Mouse (Mus musculus): ENCODE measurements around the gene Echs1. TPM values are rescaled to one million over a fixed set of nuclear protein-coding genes. Genes with fewer than 3 reads are reported as not detected.

The Echs1 gene
- polyA plus RNA-seq, 1 experiment from 2014 or later: 132 TPM

DNA sequence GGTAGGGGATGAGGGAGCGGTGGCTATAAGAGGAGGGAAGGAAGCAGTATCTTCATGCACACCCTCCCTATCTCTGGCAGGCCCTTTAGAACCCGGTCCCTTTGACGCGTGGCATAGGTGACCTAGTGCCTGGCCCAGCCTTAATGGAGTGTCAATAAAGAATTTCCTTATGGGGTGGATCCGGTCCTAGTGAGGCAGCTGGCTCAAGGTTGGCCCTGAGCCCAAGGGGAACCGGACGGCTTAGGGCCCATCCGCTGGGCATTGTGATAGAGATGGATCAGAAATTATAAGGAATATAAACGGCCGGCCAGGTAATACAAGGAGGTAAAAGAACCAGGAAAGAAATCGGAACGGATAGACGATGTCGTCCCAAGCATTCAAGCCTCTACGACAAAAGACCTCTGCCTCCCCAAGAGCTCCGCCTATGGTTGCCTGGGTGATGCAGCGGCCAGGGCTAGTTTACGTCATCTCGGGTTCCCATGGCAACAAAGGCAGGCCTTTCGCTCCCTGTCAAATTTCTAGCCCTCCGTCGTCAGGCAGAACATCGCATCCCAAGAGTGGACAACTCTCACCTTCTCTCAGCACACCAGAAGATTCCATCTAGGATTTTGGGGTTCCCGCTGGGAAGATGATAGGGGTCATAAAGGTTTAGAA lies 35.6 kb downstream of the Echs1 start:
- H3K27ac ChIP-seq (ENCODE audit: low read depth, low read length): peak overlapping the region; percentile 85
- H3K4me1 ChIP-seq (ENCODE audit: control insufficient read depth, insufficient read depth, low read length): peaks cover 16% of the 10 kb centered on the region
- 2% methylated on average over 24 of the region's 24 CpGs for WGBS
- peak overlapping the region; percentile 50 for H3K4me3 ChIP-seq (ENCODE audit: low read depth, low read length)
- ATAC-seq (ENCODE audit: low read depth): peak; percentile 80
- H3K36me3 ChIP-seq (ENCODE audit: control insufficient read depth, insufficient read depth, low read length): no peaks in the 10 kb centered on the region
- H3K9ac ChIP-seq (replicated peaks; ENCODE audit: low read depth, low read length): peak overlapping the region; percentile 68
- H3K27me3 ChIP-seq (ENCODE audit: control insufficient read depth, insufficient read depth, low read length): no peaks in the 10 kb centered on the region
- H3K9me3 ChIP-seq (ENCODE audit: control insufficient read depth, low read length): no peaks in the 10 kb centered on the region
- H3K4me2 ChIP-seq (ENCODE audit: low read depth, low read length): peak overlapping the region; percentile 64

DNA sequence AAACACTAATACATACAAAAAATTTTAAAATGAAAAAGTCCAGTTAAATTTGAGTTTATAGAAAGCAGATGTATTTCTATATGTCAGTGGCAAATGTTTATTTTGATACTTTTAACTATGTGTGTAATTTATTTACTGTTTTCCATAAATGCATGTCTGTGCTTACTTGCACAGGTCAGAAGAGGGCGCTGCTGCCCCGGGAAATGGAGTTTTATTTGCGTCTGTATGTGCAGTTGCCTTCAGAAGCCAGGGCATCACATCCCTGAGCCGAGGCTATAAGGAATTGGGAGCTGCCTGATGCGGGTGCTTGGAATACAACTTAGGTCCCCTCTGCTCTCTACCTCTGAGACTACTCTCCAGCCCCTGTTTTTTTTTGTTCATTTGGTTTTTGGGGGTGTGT lies 37.6 kb downstream of the Echs1 start:
- ATAC-seq (ENCODE audit: low read depth): no peak
- no peaks in the 10 kb centered on the region for H3K9me3 ChIP-seq (ENCODE audit: control insufficient read depth, low read length)
- H3K36me3 ChIP-seq (ENCODE audit: control insufficient read depth, insufficient read depth, low read length): no peaks in the 10 kb centered on the region
- no peaks in the 10 kb centered on the region for H3K27me3 ChIP-seq (ENCODE audit: control insufficient read depth, insufficient read depth, low read length)
- peaks cover 16% of the 10 kb centered on the region for H3K4me1 ChIP-seq (ENCODE audit: control insufficient read depth, insufficient read depth, low read length)
- no peak overlapping the region for H3K4me3 ChIP-seq (ENCODE audit: low read depth, low read length)
- H3K9ac ChIP-seq (replicated peaks; ENCODE audit: low read depth, low read length): no peak overlapping the region
- WGBS: 7% methylated on average over 5 of the region's 5 CpGs
- H3K27ac ChIP-seq (ENCODE audit: low read depth, low read length): no peak overlapping the region
- H3K4me2 ChIP-seq (ENCODE audit: low read depth, low read length): no peak overlapping the region

GRCm38 (mm10) chr7:140077698-140078097 lies 38.6 kb downstream of the Echs1 start:
- Histone ChIP-seq H3K27ac (ENCODE audit: low read depth, low read length) (no peak overlapping the region), H3K9me3 (ENCODE audit: control insufficient read depth, low read length) (no peaks in the 10 kb centered on the region), H3K4me3 (ENCODE audit: low read depth, low read length) (no peak overlapping the region), H3K4me1 (ENCODE audit: control insufficient read depth, insufficient read depth, low read length) (peaks cover 16% of the 10 kb centered on the region), H3K4me2 (ENCODE audit: low read depth, low read length) (no peak overlapping the region), H3K9ac (replicated peaks; ENCODE audit: low read depth, low read length) (no peak overlapping the region), H3K36me3 (ENCODE audit: control insufficient read depth, insufficient read depth, low read length) (no peaks in the 10 kb centered on the region; the same call in 1 of the 2 replicates), H3K27me3 (ENCODE audit: control insufficient read depth, insufficient read depth, low read length) (no peaks in the 10 kb centered on the region)
- no peak for ATAC-seq (ENCODE audit: low read depth)
- WGBS: 86% methylated on average over 6 of the region's 6 CpGs

GRCm38 (mm10) chr7:140070042-140070711 lies 46.1 kb downstream of the Echs1 start:
- Histone ChIP-seq H3K9me3 (ENCODE audit: control insufficient read depth, low read length) (no peaks in the 10 kb centered on the region), H3K27me3 (ENCODE audit: control insufficient read depth, insufficient read depth, low read length) (no peaks in the 10 kb centered on the region), H3K27ac (ENCODE audit: low read depth, low read length) (no peak overlapping the region), H3K9ac (replicated peaks; ENCODE audit: low read depth, low read length) (no peak overlapping the region), H3K4me2 (ENCODE audit: low read depth, low read length) (peak overlapping the region; percentile 2; the same call in 1 of the 2 replicates), H3K4me1 (ENCODE audit: control insufficient read depth, insufficient read depth, low read length) (no peaks in the 10 kb centered on the region), H3K4me3 (ENCODE audit: low read depth, low read length) (0 out of 2 replicates have a peak overlapping the region, but pooled peaks have one; percentile 0), H3K36me3 (ENCODE audit: control insufficient read depth, insufficient read depth, low read length) (no peaks in the 10 kb centered on the region; the same call in 1 of the 2 replicates)
- WGBS: 36% methylated on average over 33 of the region's 39 CpGs
- ATAC-seq (ENCODE audit: low read depth): no peak

GRCm38 (mm10) chr7:140067397-140067796 lies 48.9 kb downstream of the Echs1 start:
- no peak for ATAC-seq (ENCODE audit: low read depth)
- no peaks in the 10 kb centered on the region for H3K9me3 ChIP-seq (ENCODE audit: control insufficient read depth, low read length)
- no peak overlapping the region for H3K4me2 ChIP-seq (ENCODE audit: low read depth, low read length)
- no peak overlapping the region for H3K27ac ChIP-seq (ENCODE audit: low read depth, low read length)
- H3K36me3 ChIP-seq (ENCODE audit: control insufficient read depth, insufficient read depth, low read length): no peaks in the 10 kb centered on the region; the same call in 1 of the 2 replicates
- no peak overlapping the region for H3K4me3 ChIP-seq (ENCODE audit: low read depth, low read length)
- 75% methylated on average over 6 of the region's 6 CpGs for WGBS
- H3K4me1 ChIP-seq (ENCODE audit: control insufficient read depth, insufficient read depth, low read length): no peaks in the 10 kb centered on the region
- no peak overlapping the region for H3K9ac ChIP-seq (replicated peaks; ENCODE audit: low read depth, low read length)
- no peaks in the 10 kb centered on the region for H3K27me3 ChIP-seq (ENCODE audit: control insufficient read depth, insufficient read depth, low read length)

- no peak overlapping the region for H3K9ac ChIP-seq (replicated peaks; ENCODE audit: low read depth, low read length)
- H3K4me2 ChIP-seq (ENCODE audit: low read depth, low read length): no peak overlapping the region
- 18% methylated on average over 7 of the region's 7 CpGs for WGBS
- H3K27me3 ChIP-seq (ENCODE audit: control insufficient read depth, insufficient read depth, low read length): no peaks in the 10 kb centered on the region
- H3K4me1 ChIP-seq (ENCODE audit: control insufficient read depth, insufficient read depth, low read length): peaks cover 18% of the 10 kb centered on the region; the same call in 1 of the 2 replicates
- H3K36me3 ChIP-seq (ENCODE audit: control insufficient read depth, insufficient read depth, low read length): no peaks in the 10 kb centered on the region
- H3K27ac ChIP-seq (ENCODE audit: low read depth, low read length): no peak overlapping the region
- H3K9me3 ChIP-seq (ENCODE audit: control insufficient read depth, low read length): no peaks in the 10 kb centered on the region
- no peak overlapping the region for H3K4me3 ChIP-seq (ENCODE audit: low read depth, low read length)
- ATAC-seq (ENCODE audit: low read depth): no peak
Measured at GRCm38 (mm10) chr7:140063092-140063491, 53.2 kb downstream of the Echs1 start.

DNA sequence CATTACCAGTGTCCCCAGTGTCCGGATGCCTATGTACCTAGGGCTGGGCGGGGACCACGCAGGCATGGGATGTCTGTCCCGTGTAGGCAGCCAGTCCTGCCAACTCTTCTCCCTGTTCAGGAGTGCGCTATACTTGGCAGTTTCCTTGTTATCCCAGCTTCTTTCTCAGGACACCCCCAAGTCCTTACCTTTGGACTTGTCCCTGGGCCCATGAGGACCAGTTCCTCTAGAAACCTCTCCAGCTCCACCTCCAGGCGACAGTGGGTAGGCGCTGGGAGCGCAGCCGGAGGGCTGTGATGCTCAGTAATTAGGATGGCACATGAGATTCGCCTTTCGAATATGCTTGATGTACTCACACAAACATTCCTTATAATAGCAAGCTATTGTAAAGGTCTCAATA lies 54.0 kb downstream of the Echs1 start:
- no peaks in the 10 kb centered on the region for H3K9me3 ChIP-seq (ENCODE audit: control insufficient read depth, low read length)
- no peaks in the 10 kb centered on the region for H3K36me3 ChIP-seq (ENCODE audit: control insufficient read depth, insufficient read depth, low read length)
- no peak overlapping the region for H3K27ac ChIP-seq (ENCODE audit: low read depth, low read length)
- no peak overlapping the region for H3K4me2 ChIP-seq (ENCODE audit: low read depth, low read length)
- H3K9ac ChIP-seq (replicated peaks; ENCODE audit: low read depth, low read length): no peak overlapping the region
- WGBS: 7% methylated on average over 11 of the region's 11 CpGs
- peaks cover 19% of the 10 kb centered on the region; the same call in 1 of the 2 replicates for H3K4me1 ChIP-seq (ENCODE audit: control insufficient read depth, insufficient read depth, low read length)
- no peak overlapping the region for H3K4me3 ChIP-seq (ENCODE audit: low read depth, low read length)
- H3K27me3 ChIP-seq (ENCODE audit: control insufficient read depth, insufficient read depth, low read length): no peaks in the 10 kb centered on the region
- no peak for ATAC-seq (ENCODE audit: low read depth)

GRCm38 (mm10) chr7:140061832-140062130 lies 54.5 kb downstream of the Echs1 start:
- ATAC-seq (ENCODE audit: low read depth): no peak

More at GRCm38 (mm10) chr7:140061832-140062130, 54.5 kb downstream of the Echs1 start:
- Histone ChIP-seq H3K9me3 (ENCODE audit: control insufficient read depth, low read length) (no peaks in the 10 kb centered on the region), H3K4me3 (ENCODE audit: low read depth, low read length) (peak overlapping the region; percentile 26), H3K27me3 (ENCODE audit: control insufficient read depth, insufficient read depth, low read length) (no peaks in the 10 kb centered on the region), H3K9ac (replicated peaks; ENCODE audit: low read depth, low read length) (no peak overlapping the region), H3K27ac (ENCODE audit: low read depth, low read length) (no peak overlapping the region), H3K36me3 (ENCODE audit: control insufficient read depth, insufficient read depth, low read length) (no peaks in the 10 kb centered on the region), H3K4me1 (ENCODE audit: control insufficient read depth, insufficient read depth, low read length) (peaks cover 20% of the 10 kb centered on the region; the same call in 1 of the 2 replicates), H3K4me2 (ENCODE audit: low read depth, low read length) (peak overlapping the region; percentile 56)
- WGBS: 3% methylated on average over 6 of the region's 6 CpGs

All from neural tube, embryonic 14.5 days (tissue).